Mouse (Mus musculus): ENCODE results near the gene Camk2b.

GRCm38 (mm10) chr11:6111734-6112484, 45.7 kb upstream of the Camk2b start:
- no peak for TF ChIP-seq CTCF (IDR thresholded peaks at IDR 0.05; ENCODE audit: borderline replicate concordance, insufficient read depth, low read length)
- TF ChIP-seq POLR2A (IDR thresholded peaks at IDR 0.05; ENCODE audit: low read depth, low read length): no peak

Data from embryonic fibroblast, embryonic 13.5 days (primary cell).